Mouse (Mus musculus) small intestine, adult 2 months (tissue): ENCODE measurements at regions not wholly inside any gene's neighbourhood (a gene's known extent, or its start where the extent isn't known, plus 50 kb on each side); places are given as distances from the start of the nearest gene placed in this dataset.
A peak's percentile ranks its signal among the peaks of the same experiment; 100 is the strongest.

Experiments used
- H3K27ac ChIP-seq: fragments of 200-500 bp; 2 replicates; pipeline ENCODE4 v1.5.1; 2012; ENCODE audit warnings: low read depth, low read length, control low read depth, inconsistent platforms; ENCODE audit not compliant: insufficient read depth
- H3K27me3 ChIP-seq: fragments of 200-500 bp; 2 replicates; pipeline ENCODE4 v1.6.1; 2012; ENCODE audit warnings: mild to moderate bottlenecking, moderate library complexity, low read length, inconsistent platforms; ENCODE audit not compliant: control insufficient read depth, insufficient read depth
- H3K36me3 ChIP-seq: fragments of 200-500 bp; 2 replicates; pipeline ENCODE4 v1.6.1; 2012; ENCODE audit warnings: mild to moderate bottlenecking, low read length, control low read depth, inconsistent platforms; ENCODE audit not compliant: control insufficient read depth, insufficient read depth
- H3K4me1 ChIP-seq: fragments of 200-500 bp; 2 replicates; pipeline ENCODE4 v1.6.1; 2012; ENCODE audit warnings: low read length, inconsistent platforms, mixed read lengths; ENCODE audit not compliant: control insufficient read depth, insufficient read depth, insufficient read length
- H3K4me3 ChIP-seq: fragments of 200-500 bp; 2 replicates; pipeline ENCODE4 v1.5.1; 2012; ENCODE audit warnings: low read depth, mild to moderate bottlenecking, control low read depth, inconsistent platforms, low read length, moderate library complexity
- CTCF ChIP-seq: fragments of 200-500 bp; IDR thresholded peaks from 2 replicates; pipeline ENCODE4 v1.5.1; 2012; ENCODE audit warnings: low read depth, mild to moderate bottlenecking, control low read depth, inconsistent platforms, low read length, moderate library complexity, mixed read lengths; ENCODE audit not compliant: insufficient replicate concordance, insufficient read length; ENCODE audit errors: extremely low read depth
- POLR2A ChIP-seq: fragments of 200-500 bp; IDR thresholded peaks from 2 replicates; pipeline ENCODE4 v1.6.1; 2012; ENCODE audit warnings: low read depth, mild to moderate bottlenecking, control low read depth, inconsistent platforms, low read length, moderate library complexity
- WGBS: fragments of 180-500 bp; shearing (Covaris S2); methylation state at CpG from one replicate; pipeline ENCODE4 v1.1.7; 2018; 5-methylcytosine and 5-hydroxymethylcytosine counted together

DNA sequence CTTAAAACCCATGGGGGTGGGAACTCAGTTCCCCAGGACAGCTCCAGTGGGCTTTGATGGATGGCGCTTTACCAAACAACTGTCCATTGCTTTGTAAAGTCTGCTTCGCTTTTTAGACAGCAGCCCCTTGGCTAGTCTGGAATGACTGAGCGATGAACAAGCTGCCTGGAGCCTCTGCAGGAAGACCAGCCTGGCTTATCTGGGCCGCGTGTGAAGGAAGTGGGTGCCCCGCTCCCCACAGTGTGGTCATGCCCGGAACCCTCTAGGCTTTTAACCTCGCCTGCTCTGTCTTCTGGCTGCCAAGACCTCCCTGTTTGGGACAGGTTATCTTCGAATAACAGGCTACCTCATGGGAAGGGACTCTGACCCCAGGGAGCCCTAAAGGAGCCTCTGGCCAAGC lies 91.5 kb upstream of the Ptpn1 start:
- H3K36me3 ChIP-seq = no peaks in the 10 kb centered on the region
- TF ChIP-seq CTCF (no peak), POLR2A (no peak)
- H3K4me3 ChIP-seq = no peak overlapping the region
- H3K27ac ChIP-seq = no peak overlapping the region
- 78% methylated on average over 9 of the region's 9 CpGs for WGBS
- H3K27me3 ChIP-seq = no peaks in the 10 kb centered on the region
- 0 out of 2 replicates have a peak, but pooled peaks cover 5% of the 10 kb centered on the region for H3K4me1 ChIP-seq

DNA sequence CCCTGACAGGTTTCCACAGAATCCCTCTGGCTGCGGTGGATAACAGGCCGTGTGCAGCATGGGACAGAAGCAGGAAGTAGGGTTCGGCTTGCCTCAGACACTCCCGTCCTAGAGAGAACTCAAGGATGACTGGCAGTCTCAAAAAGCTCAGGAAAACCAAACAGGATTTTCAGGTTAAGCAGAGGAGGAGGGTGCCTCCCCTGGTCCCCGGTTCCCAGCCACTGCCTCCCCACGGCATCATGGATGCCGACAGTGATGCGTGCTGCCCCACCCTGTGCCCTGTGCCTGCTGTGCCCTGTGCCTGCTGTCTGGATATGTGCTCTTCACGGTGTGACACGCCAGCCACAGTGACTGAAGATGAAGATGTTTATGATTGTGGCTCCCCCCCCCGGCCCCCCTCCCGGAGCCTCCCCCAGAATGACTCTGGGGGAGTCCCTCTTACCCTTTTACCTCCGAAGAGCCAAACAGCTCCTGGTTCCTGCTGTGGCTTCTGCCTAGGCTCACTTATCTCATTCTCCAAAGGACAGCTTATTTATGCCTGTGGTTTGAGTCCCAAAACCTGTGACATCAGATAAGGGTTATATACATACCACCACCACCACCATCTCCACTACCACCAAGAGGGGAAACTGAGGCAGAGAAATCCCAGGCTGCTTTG lies 92.4 kb upstream of the Ptpn1 start:
- peaks cover 10% of the 10 kb centered on the region for H3K4me1 ChIP-seq
- TF ChIP-seq CTCF (no peak), POLR2A (no peak)
- no peaks in the 10 kb centered on the region for H3K27me3 ChIP-seq
- H3K27ac ChIP-seq = no peak overlapping the region
- H3K4me3 ChIP-seq = no peak overlapping the region
- no peaks in the 10 kb centered on the region for H3K36me3 ChIP-seq
- WGBS = 26% methylated on average over 13 of the region's 13 CpGs

DNA sequence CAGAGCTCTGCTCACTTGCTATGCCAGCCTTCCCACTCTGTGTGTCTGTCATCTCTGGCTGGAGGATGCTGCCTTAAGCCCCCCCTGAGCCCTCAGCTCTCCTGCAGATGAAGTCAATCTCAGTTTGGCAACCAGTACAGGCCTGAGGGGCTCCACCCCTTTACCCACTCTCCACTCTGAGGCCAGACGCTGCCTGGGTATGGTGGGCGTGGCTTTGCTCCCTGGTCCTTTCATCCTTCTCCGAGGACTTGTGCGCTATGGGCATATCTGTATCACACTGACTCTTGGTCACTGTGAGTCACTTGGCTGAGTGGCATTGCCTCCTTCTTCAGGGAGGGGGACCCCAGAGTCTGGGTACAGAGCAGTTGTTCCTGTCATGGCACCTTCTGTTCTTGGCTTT lies 94.3 kb upstream of the Ptpn1 start:
- no peaks in the 10 kb centered on the region for H3K36me3 ChIP-seq
- H3K27me3 ChIP-seq = no peaks in the 10 kb centered on the region
- peaks cover 19% of the 10 kb centered on the region for H3K4me1 ChIP-seq
- H3K4me3 ChIP-seq = no peak overlapping the region
- H3K27ac ChIP-seq = no peak overlapping the region
- WGBS = 33% methylated on average over 4 of the region's 4 CpGs
- no peak for TF ChIP-seq CTCF
- TF ChIP-seq POLR2A = no peak

DNA sequence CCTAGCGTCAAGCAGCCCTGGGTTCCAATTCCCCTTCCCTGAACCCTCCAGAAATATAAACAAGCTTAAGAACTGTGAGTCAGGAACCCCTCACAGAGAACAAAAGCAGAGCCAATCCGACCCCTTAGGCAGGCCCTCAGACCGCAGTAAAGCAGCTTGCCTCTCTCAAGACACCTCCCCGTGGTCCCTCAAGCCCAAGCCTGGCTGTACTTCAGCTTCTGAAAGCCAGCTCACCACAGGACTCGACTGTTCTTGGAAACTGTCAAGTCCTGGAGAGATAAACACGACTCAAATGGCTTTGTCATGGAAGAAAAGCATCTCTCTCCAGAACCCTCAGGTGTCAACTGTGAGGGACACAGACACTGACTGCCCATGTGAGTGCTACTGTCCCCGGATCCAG lies 95.2 kb upstream of the Ptpn1 start:
- Histone ChIP-seq H3K4me3 (no peak overlapping the region), H3K27me3 (no peaks in the 10 kb centered on the region), H3K4me1 (peaks cover 21% of the 10 kb centered on the region), H3K27ac (no peak overlapping the region), H3K36me3 (no peaks in the 10 kb centered on the region)
- 70% methylated on average over 7 of the region's 7 CpGs for WGBS
- TF ChIP-seq POLR2A (no peak), CTCF (no peak)

DNA sequence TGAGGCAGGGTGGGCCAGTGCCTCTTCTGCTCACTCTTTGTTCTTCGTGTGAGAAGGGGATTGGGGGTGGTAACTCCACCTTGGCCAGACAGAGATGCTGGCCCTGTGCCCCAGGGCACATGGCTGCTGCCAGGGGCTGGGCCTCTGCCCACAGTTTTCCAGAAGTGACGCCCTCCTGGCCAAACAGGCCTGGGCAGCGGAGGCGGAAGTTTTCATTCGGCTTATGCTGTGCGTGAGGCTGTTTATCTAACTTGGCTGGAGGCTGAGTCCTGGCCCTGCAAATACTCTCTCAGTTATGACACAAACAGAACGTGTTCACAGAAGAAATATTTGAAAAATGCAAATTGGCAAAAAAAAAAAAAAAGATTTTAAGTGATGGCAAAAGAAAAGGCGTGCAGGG lies 97.3 kb upstream of the Ptpn1 start:
- peak overlapping the region; percentile 52; the same call in 1 of the 2 replicates for H3K27ac ChIP-seq
- H3K27me3 ChIP-seq = no peaks in the 10 kb centered on the region
- TF ChIP-seq POLR2A (no peak), CTCF (no peak)
- H3K36me3 ChIP-seq = no peaks in the 10 kb centered on the region
- no peak overlapping the region for H3K4me3 ChIP-seq
- 53% methylated on average over 8 of the region's 8 CpGs for WGBS
- peaks cover 23% of the 10 kb centered on the region for H3K4me1 ChIP-seq

DNA sequence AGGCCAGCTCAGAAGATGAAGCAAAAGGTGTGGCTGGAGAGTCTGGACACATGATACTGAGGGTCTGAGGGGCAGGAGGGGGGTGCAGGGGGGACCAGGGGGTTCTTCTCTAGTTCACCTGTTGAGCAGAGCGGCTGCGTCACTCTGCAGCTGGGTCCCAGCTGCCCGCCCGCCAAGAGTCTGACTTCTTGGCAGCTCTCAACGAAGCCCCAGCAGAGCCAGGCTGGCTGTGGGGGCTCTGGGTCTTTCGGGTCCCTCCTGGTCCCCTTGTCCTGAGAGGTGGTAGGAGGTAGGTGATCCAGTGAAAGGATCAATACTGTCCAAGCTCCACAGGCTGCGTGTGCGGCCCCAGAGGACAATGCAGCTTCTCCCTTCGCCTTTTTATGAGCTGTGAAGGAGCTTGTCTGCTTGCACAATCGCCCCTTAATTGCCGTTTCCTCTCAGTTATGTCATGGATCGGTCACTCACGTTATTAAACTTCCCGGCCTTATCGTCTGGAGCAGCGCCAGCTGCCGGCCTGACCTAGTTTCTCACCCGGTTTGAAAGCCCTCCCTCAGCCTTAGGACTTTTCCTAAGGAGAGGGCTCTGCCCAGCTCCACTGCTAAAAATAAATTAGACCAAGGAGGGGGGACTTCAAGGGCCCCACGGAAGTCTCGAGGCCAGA lies 98.4 kb upstream of the Ptpn1 start:
- TF ChIP-seq CTCF (peak; percentile 40; the same call in 1 of the 2 replicates), POLR2A (no peak)
- Histone ChIP-seq H3K27ac (no peak overlapping the region), H3K4me1 (peaks cover 23% of the 10 kb centered on the region), H3K4me3 (no peak overlapping the region), H3K27me3 (no peaks in the 10 kb centered on the region), H3K36me3 (no peaks in the 10 kb centered on the region)
- 8% methylated on average over 20 of the region's 20 CpGs for WGBS
